Mouse (Mus musculus): Measurements from ENCODE around the gene Qrich2.

The Qrich2 gene

DNA sequence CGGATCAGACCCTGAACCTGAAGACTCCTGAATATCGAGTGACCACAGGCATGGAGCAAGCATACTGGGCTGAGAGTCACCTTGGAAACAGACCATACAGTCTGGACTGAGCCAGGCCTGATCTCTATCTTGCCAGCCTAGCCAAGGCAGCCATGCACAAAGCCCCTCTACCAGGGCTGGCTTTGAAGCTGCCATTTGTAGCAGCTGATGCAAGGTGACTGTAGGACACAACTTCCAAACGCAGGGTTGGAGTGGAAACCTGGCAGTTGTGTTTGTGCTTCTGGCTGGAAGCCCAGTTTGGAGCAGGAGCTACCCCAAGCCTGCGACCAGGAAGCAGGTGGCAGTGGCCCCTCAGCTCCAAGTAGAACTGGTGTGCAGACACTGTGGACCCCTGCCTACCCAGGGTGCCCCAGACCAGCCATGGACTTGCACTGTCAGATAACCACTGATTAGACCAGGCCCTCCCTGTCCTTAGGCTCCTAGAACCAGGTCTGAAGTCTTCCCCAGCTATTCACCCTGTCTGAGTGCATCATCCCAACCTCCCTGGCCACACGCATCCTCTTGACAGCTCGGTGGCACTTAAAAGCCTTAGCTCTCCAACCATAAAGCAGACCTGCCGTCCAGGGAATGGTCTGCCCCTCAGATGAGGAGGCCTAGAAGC, 25.5 kb downstream of the Qrich2 start:
- no peak for TF ChIP-seq GATA4 (IDR thresholded peaks at IDR 0.05; ENCODE audit: insufficient replicate concordance, low read length)

DNA sequence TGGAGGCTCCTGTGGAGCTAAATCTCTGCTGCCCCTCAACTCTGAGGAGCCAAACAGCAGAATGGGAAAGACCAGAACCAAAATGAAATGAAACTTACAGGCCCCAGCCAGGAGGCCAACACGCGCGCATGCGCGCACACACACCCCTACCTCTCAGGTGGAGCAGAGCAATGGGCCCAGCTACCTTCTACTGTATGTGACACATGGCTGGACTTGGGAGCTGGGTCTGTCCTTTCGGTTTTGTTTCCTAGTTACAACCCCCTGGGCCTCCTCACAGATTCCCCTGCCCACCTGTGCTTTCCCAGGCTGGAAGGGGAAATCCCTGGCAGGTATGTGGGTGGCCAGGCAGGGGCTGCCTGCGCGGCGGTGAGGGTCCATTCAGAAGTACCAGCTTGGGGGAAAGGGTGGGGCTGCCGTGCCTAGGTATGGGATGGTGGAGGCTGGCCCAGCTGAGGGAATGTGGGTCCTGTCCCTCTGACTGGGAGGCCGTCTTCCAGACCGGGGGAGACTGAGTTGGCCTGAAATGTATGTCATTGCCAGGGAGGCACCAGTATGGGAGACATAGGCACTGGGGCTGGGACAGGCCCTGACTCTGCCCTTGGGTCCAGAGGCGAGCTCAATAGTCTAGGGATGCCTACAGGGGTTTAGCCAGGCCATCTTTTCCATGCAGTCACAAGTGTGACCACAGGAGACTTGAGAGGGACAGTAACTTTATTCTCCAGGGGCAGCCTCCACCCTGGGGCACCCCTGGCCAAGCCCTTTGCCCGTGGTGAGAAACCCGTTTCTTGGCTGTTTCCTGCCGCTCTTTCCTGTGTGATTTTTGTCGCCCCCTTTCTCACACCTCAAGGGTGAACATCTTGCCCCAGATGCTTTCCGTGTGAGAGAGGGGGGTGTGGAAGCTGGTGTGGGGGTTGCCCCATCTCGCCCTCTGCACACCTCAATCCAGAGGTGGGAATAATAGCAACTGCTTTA, 26.5 kb downstream of the Qrich2 start:
- no peak for TF ChIP-seq GATA4 (IDR thresholded peaks at IDR 0.05; ENCODE audit: insufficient replicate concordance, low read length)

DNA sequence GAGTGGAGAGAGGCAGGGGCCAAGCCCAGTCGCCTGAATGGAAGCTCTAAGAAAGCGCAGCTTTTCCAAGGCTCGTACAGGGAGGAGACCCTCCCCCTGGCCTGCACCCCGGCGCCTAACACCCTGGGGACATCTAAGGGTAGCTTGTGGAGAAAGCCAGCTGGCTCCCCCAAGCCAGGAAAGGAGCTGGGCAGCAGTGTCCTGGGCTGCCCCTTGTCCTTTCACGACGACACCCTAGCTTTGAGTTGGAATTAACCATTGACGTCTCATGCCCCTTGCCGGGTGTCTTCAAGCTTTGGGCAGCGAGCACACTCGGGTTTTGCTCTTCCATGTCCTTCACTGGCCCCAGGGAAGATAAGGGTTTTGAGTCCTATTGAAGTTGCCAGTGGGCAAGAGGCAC, 28.5 kb downstream of the Qrich2 start:
- TF ChIP-seq GATA4 (IDR thresholded peaks at IDR 0.05; ENCODE audit: insufficient replicate concordance, low read length): no peak

DNA sequence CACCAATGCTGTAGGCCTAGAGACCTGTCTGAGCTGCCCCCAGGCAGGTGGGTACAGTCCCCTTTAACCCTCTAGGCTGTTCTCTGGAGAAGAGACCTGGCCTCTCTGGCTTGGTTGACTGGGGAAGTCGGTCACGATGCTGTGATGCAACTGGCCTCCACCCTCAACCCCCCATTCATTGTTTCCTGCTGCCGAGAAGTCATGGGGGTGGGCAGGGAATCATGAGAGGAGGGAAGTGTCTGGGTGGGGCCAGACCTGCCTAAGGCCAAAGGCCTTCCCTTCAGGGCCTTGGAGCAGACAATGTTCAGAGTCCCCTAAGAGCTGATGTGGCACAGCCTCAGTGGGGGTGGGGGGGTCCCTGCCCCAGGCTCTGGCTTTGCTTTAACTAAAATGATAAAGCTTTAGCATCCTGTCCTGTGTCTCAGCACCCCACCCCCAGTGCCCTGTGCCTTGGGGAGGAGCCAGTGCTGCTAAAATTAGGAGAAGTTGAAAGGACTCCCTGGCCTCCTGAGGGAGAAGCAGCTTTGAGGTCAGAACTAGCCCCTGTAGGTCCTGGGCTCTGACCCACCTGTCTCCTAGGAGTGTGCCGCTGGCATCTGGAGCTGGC, 29.2 kb downstream of the Qrich2 start:
- TF ChIP-seq GATA4 (IDR thresholded peaks at IDR 0.05; ENCODE audit: insufficient replicate concordance, low read length): peak; percentile 43; the same call in 1 of the 2 replicates

DNA sequence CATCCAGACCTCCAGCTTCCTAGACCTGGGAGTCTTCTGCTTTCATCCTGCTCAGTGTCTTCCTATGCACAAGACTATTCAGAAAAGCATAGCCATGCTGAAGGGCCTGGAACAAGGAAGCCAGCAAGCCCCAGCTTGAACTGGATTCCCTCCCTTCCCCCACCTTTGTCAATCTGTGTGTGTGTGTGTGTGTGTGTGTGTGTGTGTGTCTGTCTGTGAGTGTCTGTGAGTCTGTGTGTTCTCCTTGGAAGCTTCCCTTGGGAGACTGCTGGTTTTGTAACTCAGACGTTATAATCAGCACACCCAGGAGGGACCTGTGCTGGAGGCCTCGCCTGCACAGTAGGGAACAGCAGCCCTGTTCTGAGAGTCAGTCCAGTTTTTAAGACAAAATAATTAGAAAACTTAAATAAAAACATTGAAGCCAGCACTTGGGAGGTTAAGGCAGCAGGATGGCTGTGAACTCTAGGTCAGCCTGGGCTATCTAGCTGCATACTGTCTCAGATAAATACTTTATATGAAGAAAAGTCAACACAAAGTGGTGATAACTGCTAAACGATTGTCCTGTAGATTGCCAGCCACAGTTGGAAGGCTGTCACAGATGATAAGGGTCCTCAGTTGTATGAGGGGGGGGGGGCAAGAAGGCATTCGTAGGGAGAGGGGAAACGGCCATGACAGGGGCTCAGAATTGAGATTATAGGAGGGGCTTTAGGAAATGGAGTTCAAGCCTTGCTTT, 29.9 kb downstream of the Qrich2 start:
- TF ChIP-seq GATA4 (IDR thresholded peaks at IDR 0.05; ENCODE audit: insufficient replicate concordance, low read length): no peak

DNA sequence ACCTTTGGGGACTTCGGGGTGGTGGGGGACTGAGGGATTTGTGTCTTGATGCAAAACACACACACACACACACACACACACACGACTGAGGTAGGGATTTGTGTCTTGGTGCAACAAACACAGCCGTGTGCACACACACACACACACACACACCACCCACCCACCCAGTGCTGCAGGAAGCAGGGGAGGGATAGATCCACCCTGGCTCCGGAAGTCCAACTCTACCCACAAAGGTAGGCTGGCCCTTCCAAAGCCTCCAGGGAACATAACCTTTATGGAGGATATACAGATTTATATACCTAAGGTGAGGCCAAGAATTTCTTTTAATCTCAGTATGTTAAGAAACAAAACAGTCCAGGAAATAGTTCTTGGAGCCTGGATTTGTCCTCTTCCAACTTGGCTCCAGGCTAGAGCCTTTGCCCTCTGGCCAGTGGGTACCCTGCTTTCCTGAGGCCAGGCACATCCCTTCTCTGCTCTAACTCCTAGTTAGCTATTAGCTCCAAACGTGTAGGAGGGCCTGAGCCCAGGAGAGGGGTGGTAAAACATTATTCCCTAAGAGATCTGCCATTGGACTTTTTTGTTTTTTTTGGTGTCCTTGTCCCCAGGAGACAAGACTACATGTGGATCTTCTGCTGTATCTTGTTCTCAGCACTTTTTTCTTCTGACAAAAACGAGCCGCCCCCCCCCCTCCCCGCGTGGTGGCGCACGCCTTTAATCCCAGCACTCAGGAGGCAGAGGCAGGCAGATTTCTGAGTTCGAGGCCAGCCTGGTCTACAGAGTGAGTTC, 30.9 kb downstream of the Qrich2 start:
- TF ChIP-seq GATA4 (IDR thresholded peaks at IDR 0.05; ENCODE audit: insufficient replicate concordance, low read length): no peak

DNA sequence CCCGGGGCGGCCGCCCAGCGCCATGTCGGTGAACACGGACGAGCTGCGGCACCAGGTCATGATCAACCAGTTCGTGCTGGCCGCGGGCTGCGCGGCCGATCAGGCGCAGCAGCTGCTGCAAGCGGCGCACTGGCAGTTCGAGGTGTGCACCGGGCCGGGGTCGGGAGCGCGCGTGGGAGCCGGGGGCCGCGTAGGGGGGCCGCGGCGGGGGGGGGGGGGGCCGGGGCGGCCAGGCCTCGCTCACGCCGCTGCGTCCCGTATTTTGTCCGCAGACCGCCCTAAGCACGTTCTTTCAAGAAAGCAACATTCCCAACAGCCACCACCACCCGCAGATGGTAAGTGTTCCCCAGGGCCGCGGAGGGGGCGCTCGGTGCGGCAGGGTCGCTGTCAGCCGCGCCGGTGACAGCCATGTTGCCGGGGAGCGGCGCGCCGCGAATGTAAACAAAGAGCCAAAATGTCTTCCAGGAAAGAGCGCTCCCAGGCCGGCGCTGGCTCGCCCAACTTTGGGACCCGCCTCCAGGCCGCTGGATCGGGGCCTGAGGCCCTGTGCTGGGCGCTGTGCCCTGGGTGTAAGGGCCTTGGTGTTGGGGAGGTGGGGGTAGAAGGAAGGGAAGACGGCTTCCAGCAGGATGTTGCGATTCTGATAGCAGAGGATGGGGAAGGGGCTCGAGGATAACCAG, 31.6 kb downstream of the Qrich2 start:
- no peak for TF ChIP-seq GATA4 (IDR thresholded peaks at IDR 0.05; ENCODE audit: insufficient replicate concordance, low read length)

DNA sequence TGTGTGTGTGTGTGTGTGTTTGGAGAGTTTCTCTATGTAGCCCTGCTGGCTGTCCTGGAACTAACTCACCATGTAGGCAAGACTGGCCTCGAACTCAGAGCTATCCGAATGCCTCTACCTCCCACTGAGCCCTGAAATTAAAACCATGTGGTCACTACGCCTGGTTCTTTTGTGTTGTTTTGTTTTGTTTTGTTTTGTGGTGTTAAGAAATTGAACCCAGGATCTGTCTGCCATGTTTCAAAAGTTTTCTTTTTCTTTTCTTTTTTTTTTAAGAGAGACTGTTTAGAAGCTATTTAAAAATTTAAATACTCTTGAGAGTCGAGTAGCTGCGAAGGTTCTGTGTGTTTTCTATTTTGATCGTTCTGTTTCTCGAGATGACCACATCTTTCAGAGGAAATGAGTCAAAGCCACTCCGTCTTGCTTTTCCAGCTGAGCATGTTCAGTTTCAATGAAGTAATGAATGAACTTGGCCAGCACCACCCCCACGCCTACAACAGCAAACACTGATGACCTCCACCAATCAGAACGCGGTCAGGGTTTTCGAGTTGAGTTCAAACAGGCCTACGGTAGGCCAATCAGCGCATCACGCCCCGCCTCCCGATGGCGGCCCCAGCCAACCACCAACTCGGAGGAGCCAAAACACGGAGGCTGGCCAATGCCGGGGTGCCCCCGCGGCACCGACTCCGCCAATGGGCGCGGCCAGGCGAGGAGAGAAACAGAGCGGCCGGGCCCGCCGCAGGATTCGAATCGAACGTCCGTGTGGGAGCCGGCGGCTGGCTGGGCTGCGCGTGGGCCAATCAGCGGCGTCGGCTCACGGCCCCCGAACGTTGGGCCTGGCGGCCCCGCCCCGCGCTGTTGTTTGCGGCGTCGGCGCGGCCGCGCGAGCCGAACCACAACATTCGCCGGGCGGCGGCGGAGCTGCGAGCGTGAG, 32.4 kb downstream of the Qrich2 start, which contains the start of gene Ubald2:
TSS of gene Ubald2 (plus strand) at position 739 of the 931 bp plus-strand sequence.
- TF ChIP-seq GATA4 (IDR thresholded peaks at IDR 0.05; ENCODE audit: insufficient replicate concordance, low read length): no peak

DNA sequence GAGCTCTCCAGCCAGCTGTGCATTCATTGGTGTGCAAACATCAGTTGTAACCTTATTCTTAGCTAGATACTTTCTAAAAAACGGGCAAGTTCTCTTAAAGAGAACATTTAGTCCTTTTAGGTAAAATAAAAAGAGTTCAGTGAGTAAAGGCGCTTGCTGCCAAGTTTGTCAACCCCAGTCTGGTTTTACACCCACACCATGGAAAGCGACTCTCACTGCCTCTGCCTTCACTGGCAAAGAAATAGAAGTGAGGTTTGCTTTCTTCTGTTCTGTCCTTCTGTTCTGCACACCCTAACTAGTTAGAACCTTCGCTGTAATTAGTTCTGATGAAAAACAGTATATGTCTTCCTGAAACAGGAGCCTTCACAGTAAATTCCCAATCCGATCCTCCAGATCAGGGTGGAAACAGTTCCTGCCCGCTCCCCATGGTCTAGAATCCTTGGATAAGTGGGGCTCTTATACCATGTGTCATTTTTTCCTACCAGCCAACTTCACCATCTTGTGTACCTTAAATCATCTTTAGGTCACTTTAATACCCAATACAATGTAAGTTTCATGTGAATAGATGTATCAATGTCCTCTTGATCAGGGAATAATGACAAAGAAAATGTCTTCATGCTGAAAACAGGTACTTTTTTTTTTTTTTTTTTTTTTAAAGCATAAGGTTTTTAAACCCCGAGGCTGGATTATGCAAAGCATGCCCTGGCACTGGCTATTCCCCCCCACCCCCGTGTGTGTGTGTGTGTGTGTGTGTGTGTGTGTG, 33.3 kb downstream of the Qrich2 start:
- TF ChIP-seq GATA4 (IDR thresholded peaks at IDR 0.05; ENCODE audit: insufficient replicate concordance, low read length): no peak

DNA sequence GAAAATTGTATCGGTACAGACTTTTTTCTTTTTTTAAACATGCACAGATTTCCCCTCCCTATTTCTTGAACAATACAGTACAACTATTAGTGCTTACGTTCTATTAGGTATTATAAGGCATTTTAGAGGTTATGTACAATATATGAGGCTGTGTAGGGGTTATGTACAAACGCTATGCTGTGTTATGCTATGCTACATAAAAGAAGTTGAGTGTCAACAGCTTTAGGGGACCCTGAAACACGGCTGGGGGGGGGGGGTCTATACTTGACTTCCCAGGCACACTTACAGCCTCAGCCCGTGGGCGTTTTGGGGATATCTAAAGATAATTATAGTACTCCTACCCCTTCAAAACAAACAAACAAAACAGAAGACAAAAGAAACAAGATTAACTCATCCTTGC, 33.9 kb downstream of the Qrich2 start:
- TF ChIP-seq GATA4 (IDR thresholded peaks at IDR 0.05; ENCODE audit: insufficient replicate concordance, low read length): no peak

DNA sequence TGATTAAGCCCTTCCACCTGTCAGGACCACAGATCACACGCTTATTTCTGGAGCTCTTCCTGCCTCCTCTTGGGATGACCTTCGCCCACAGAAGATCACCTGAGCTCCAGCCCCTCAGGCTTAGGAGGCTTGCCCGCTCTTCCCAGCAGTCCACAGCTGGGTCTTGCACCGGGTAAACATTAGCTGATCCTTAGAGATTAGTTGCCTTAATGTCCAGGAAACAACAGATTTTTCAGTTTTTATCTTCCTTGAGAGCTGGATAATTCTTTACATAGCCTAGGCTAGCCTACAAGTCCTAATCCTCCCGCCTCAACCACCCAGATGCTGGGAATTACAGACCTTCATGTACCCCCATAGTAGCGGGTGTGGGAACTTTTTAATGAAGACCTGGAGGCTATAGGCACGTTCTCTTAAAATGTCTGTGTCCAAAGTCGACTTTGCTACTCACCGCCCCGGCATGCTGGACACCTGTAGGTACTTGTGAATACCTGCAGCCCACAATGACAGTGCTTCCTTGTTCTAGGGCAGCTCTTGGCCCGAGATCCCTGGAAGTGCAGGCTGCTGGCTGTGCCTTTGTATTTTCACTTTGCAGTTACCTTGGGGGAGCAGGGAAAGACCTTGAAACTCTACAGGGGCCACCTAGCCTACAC, 34.5 kb downstream of the Qrich2 start:
- no peak for TF ChIP-seq GATA4 (IDR thresholded peaks at IDR 0.05; ENCODE audit: insufficient replicate concordance, low read length)
